Mouse (Mus musculus): Measurements from ENCODE around the gene Mov10. TPM values are rescaled to one million over a fixed set of nuclear protein-coding genes. Genes with fewer than 3 reads are reported as not detected.
"Not testable (repeated sequence)": the region's sequence is repeated elsewhere in the genome, so short reads cannot be mapped to it uniquely, and the experiment has no call there.

The Mov10 gene
- total and polyA plus RNA-seq, 3 experiments: 8.1 to 65.0 (median 33.2) TPM

DNA sequence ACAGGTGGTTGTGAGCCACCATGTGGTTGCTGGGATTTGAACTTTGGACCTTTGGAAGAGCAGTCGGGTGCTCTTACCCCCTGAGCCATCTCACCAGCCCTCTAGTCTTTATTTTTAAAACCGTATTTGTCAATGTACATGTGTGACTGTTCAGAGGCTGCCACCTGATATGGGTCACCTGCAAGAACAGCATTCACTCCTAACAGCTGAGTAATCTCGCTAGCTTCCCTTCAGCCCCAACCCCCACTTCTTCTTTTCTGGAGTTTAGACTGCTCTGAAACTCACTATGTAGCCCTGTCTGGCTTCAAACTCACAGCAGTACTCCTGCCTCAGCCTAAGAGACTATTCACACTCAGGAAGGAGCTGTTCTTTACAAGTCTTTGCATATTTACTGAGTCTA is 4.0 kb upstream of the Mov10 start:
- TF ChIP-seq CTCF (IDR thresholded peaks at IDR 0.05; ENCODE audit: low read depth, low read length): no peak
- no peak for TF ChIP-seq GATA2 (IDR thresholded peaks at IDR 0.05; ENCODE audit: borderline replicate concordance, low read depth, low read length)
- no peak for TF ChIP-seq GATA1 (IDR thresholded peaks at IDR 0.05; ENCODE audit: borderline replicate concordance, low read length)
- DNase-seq (ENCODE audit: low spot score) (no peak), ATAC-seq (ENCODE audit: extremely low read depth, insufficient number of reproducible peaks, low FRiP score, poor library complexity, severe bottlenecking) (no peak)
- H3K27me3 ChIP-seq (ENCODE audit: insufficient read depth, low read length): no peaks in the 10 kb centered on the region
- H3K36me3 ChIP-seq (replicated peaks): peaks cover 47% of the 10 kb centered on the region
- H3K4me3 ChIP-seq (ENCODE audit: low read depth, low read length): no peak overlapping the region
- no peaks in the 10 kb centered on the region for H3K9me3 ChIP-seq (replicated peaks)
- peaks cover 29% of the 10 kb centered on the region for H3K4me1 ChIP-seq (ENCODE audit: insufficient read depth, low read depth, low read length)

GRCm38 (mm10) chr3:104820426-104820825 is 2.1 kb upstream of the Mov10 start:
- H3K9me3 ChIP-seq (replicated peaks): no peaks in the 10 kb centered on the region
- H3K36me3 ChIP-seq (replicated peaks): peaks cover 38% of the 10 kb centered on the region
- no peak for DNase-seq (ENCODE audit: low spot score)
- no peak for ATAC-seq (ENCODE audit: extremely low read depth, insufficient number of reproducible peaks, low FRiP score, poor library complexity, severe bottlenecking)
- no peaks in the 10 kb centered on the region for H3K27me3 ChIP-seq (ENCODE audit: insufficient read depth, low read length)
- TF ChIP-seq POLR2AphosphoS5 (IDR thresholded peaks at IDR 0.05; ENCODE audit: insufficient replicate concordance, low read depth, low read length): no peak
- TF ChIP-seq GATA2 (IDR thresholded peaks at IDR 0.05; ENCODE audit: borderline replicate concordance, low read depth, low read length): no peak
- no peak for TF ChIP-seq TAL1 (conservative IDR thresholded peaks at IDR 0.05; ENCODE audit: low read depth, low read length)
- no peak for TF ChIP-seq GATA1 (IDR thresholded peaks at IDR 0.05; ENCODE audit: borderline replicate concordance, low read length)
- no peak for TF ChIP-seq CTCF (IDR thresholded peaks at IDR 0.05; ENCODE audit: low read depth, low read length)
- no peak overlapping the region for H3K4me3 ChIP-seq (ENCODE audit: low read depth, low read length)
- H3K4me1 ChIP-seq (ENCODE audit: insufficient read depth, low read depth, low read length): peaks cover 39% of the 10 kb centered on the region

GRCm38 (mm10) chr3:104818749-104819134 is 379 bp upstream of the Mov10 start:
- Histone ChIP-seq H3K36me3 (replicated peaks) (peaks cover 45% of the 10 kb centered on the region), H3K9me3 (replicated peaks) (no peaks in the 10 kb centered on the region), H3K27me3 (ENCODE audit: insufficient read depth, low read length) (no peaks in the 10 kb centered on the region), H3K4me3 (ENCODE audit: low read depth, low read length) (peak overlapping the region; percentile 92), H3K4me1 (ENCODE audit: insufficient read depth, low read depth, low read length) (peaks cover 41% of the 10 kb centered on the region)
- DNase-seq (ENCODE audit: low spot score) (no peak), ATAC-seq (ENCODE audit: extremely low read depth, insufficient number of reproducible peaks, low FRiP score, poor library complexity, severe bottlenecking) (0 out of 2 replicates have a peak, but pooled peaks have one; percentile 5)
- no peak for TF ChIP-seq GATA1 (IDR thresholded peaks at IDR 0.05; ENCODE audit: borderline replicate concordance, low read length)
- no peak for TF ChIP-seq TAL1 (conservative IDR thresholded peaks at IDR 0.05; ENCODE audit: low read depth, low read length)
- TF ChIP-seq GATA2 (IDR thresholded peaks at IDR 0.05; ENCODE audit: borderline replicate concordance, low read depth, low read length): no peak
- TF ChIP-seq POLR2AphosphoS5 (IDR thresholded peaks at IDR 0.05; ENCODE audit: insufficient replicate concordance, low read depth, low read length): no peak
- TF ChIP-seq CTCF (IDR thresholded peaks at IDR 0.05; ENCODE audit: low read depth, low read length): no peak

DNA sequence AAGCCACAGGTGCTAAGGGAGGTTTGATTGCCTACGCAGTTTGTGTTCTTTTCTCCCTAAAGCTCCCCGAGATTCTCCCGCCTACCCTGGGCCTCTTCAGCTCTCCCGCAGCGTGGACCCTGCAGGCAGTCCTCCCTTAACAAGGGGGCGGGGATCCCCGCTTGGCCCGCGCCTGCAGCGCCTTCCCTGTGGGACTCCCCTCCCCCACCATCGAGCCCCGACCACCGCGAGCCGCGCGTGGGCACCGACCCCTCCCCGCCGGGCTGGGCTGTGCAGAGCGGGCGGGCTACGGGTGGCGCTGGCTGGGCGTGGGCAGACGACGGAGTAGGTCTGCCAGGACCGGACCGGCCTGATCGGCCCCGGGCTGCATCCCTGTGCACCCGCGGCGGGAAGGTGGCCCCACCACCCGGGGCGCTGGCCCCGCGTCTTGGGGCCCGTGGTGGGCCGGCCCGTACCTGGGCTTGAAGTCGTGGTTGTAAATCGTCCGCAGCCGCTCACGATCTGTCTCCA is 827 bp downstream of the Mov10 start:
- peak overlapping the region; percentile 92 for H3K4me3 ChIP-seq (ENCODE audit: low read depth, low read length)
- no peaks in the 10 kb centered on the region for H3K9me3 ChIP-seq (replicated peaks)
- DNase-seq (ENCODE audit: low spot score) (peak; percentile 53), ATAC-seq (ENCODE audit: extremely low read depth, insufficient number of reproducible peaks, low FRiP score, poor library complexity, severe bottlenecking) (no peak)
- H3K27me3 ChIP-seq (ENCODE audit: insufficient read depth, low read length): no peaks in the 10 kb centered on the region
- H3K4me1 ChIP-seq (ENCODE audit: insufficient read depth, low read depth, low read length): peaks cover 39% of the 10 kb centered on the region
- TF ChIP-seq TAL1 (conservative IDR thresholded peaks at IDR 0.05; ENCODE audit: low read depth, low read length) (no peak), GATA2 (IDR thresholded peaks at IDR 0.05; ENCODE audit: borderline replicate concordance, low read depth, low read length) (no peak), GATA1 (IDR thresholded peaks at IDR 0.05; ENCODE audit: borderline replicate concordance, low read length) (no peak), POLR2AphosphoS5 (IDR thresholded peaks at IDR 0.05; ENCODE audit: insufficient replicate concordance, low read depth, low read length) (no peak)
- H3K36me3 ChIP-seq (replicated peaks): peaks cover 46% of the 10 kb centered on the region

DNA sequence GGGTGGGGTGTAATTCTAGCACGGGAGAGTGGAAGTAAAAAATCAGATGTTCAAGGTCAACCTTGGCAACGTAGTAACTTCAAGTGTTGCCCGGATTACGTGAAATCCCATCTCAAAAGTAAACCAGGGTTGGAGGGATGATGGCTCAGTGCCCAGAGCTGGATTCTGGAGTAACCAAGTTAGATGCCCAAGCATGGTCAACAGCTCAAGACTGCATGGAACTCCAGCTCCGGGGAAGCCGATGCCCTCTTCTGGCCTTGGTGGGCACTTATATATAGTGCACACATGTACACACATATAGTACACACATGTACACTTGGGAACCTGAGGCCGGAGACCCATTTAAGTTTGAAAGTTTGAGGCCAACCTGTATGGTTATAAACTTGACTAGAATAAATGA is 2.2 kb downstream of the Mov10 start:
- no peak for DNase-seq (ENCODE audit: low spot score)
- H3K4me3 ChIP-seq (ENCODE audit: low read depth, low read length): no peak overlapping the region
- peaks cover 36% of the 10 kb centered on the region for H3K4me1 ChIP-seq (ENCODE audit: insufficient read depth, low read depth, low read length)
- H3K27me3 ChIP-seq (ENCODE audit: insufficient read depth, low read length): no peaks in the 10 kb centered on the region
- no peaks in the 10 kb centered on the region for H3K9me3 ChIP-seq (replicated peaks)
- TF ChIP-seq GATA1 (IDR thresholded peaks at IDR 0.05; ENCODE audit: borderline replicate concordance, low read length): no peak
- TF ChIP-seq POLR2AphosphoS5 (IDR thresholded peaks at IDR 0.05; ENCODE audit: insufficient replicate concordance, low read depth, low read length): no peak
- no peak for TF ChIP-seq CTCF (IDR thresholded peaks at IDR 0.05; ENCODE audit: low read depth, low read length)
- no peak for TF ChIP-seq TAL1 (conservative IDR thresholded peaks at IDR 0.05; ENCODE audit: low read depth, low read length)
- TF ChIP-seq GATA2 (IDR thresholded peaks at IDR 0.05; ENCODE audit: borderline replicate concordance, low read depth, low read length): no peak
- peaks cover 44% of the 10 kb centered on the region for H3K36me3 ChIP-seq (replicated peaks)
- ATAC-seq (ENCODE audit: extremely low read depth, insufficient number of reproducible peaks, low FRiP score, poor library complexity, severe bottlenecking): no peak

DNA sequence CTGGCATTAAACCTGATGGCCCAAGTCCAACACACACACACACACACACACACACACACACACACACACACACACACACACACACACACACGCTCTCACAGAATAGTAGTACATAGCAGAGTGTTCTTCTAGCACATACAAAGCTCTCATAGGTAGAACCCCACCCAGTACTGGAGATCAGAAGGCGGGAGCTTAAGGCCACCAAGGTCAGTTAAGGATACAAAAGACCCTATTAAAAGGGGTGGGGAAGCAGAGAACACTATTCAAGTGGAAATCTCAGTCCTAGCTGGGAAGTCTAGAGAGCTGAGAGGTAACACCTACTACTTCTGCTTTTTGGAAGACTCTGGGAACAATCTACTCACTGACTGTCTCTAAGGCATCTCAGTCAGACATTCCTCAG is 3.0 kb downstream of the Mov10 start:
- H3K27me3 ChIP-seq (ENCODE audit: insufficient read depth, low read length): no peaks in the 10 kb centered on the region
- no peaks in the 10 kb centered on the region for H3K9me3 ChIP-seq (replicated peaks)
- no peak overlapping the region for H3K4me3 ChIP-seq (ENCODE audit: low read depth, low read length)
- peaks cover 33% of the 10 kb centered on the region for H3K4me1 ChIP-seq (ENCODE audit: insufficient read depth, low read depth, low read length)
- TF ChIP-seq CTCF (IDR thresholded peaks at IDR 0.05; ENCODE audit: low read depth, low read length) (no peak), GATA2 (IDR thresholded peaks at IDR 0.05; ENCODE audit: borderline replicate concordance, low read depth, low read length) (no peak), GATA1 (IDR thresholded peaks at IDR 0.05; ENCODE audit: borderline replicate concordance, low read length) (no peak)
- peaks cover 38% of the 10 kb centered on the region for H3K36me3 ChIP-seq (replicated peaks)
- ATAC-seq (ENCODE audit: extremely low read depth, insufficient number of reproducible peaks, low FRiP score, poor library complexity, severe bottlenecking) (no peak), DNase-seq (ENCODE audit: low spot score) (no peak)

DNA sequence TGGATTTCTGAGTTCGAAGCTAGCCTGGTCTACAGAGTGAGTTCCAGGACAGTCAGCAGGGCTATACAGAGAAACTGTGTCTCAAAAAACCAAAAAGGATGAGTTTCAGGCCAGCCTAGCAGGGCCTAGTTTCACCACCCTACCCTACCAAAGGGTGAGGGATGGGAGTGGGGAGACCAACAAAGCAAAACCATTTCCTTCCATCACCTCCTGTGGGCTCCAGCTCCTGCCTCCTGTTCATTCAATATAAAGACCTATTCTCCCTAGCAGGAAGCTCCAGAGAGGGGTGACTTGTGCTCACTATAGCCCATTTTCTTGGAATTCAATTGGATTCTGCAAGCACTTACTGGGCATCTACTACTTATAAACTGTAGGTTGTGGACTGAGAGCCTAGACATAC is 3.6 kb downstream of the Mov10 start:
- peaks cover 35% of the 10 kb centered on the region for H3K36me3 ChIP-seq (replicated peaks)
- no peak overlapping the region for H3K4me3 ChIP-seq (ENCODE audit: low read depth, low read length)
- peaks cover 33% of the 10 kb centered on the region for H3K4me1 ChIP-seq (ENCODE audit: insufficient read depth, low read depth, low read length)
- H3K27me3 ChIP-seq (ENCODE audit: insufficient read depth, low read length): no peaks in the 10 kb centered on the region
- ATAC-seq (ENCODE audit: extremely low read depth, insufficient number of reproducible peaks, low FRiP score, poor library complexity, severe bottlenecking): no peak
- no peak for TF ChIP-seq GATA2 (IDR thresholded peaks at IDR 0.05; ENCODE audit: borderline replicate concordance, low read depth, low read length)
- no peak for TF ChIP-seq CTCF (IDR thresholded peaks at IDR 0.05; ENCODE audit: low read depth, low read length)
- no peak for TF ChIP-seq TAL1 (conservative IDR thresholded peaks at IDR 0.05; ENCODE audit: low read depth, low read length)
- TF ChIP-seq POLR2AphosphoS5 (IDR thresholded peaks at IDR 0.05; ENCODE audit: insufficient replicate concordance, low read depth, low read length): no peak
- TF ChIP-seq GATA1 (IDR thresholded peaks at IDR 0.05; ENCODE audit: borderline replicate concordance, low read length): no peak
- no peaks in the 10 kb centered on the region for H3K9me3 ChIP-seq (replicated peaks)
- DNase-seq (ENCODE audit: low spot score): no peak

GRCm38 (mm10) chr3:104813227-104813626 is 5.1 kb downstream of the Mov10 start:
- H3K27me3 ChIP-seq (ENCODE audit: insufficient read depth, low read length); H3K9me3 ChIP-seq (replicated peaks); DNase-seq (ENCODE audit: low spot score); H3K4me3 ChIP-seq (ENCODE audit: low read depth, low read length); ATAC-seq (ENCODE audit: extremely low read depth, insufficient number of reproducible peaks, low FRiP score, poor library complexity, severe bottlenecking): not testable (repeated sequence)
- Histone ChIP-seq H3K36me3 (replicated peaks) (peaks cover 35% of the 10 kb centered on the region), H3K4me1 (ENCODE audit: insufficient read depth, low read depth, low read length) (peaks cover 20% of the 10 kb centered on the region)
